Mouse (Mus musculus) embryonic facial prominence, embryonic 12.5 days (tissue): ENCODE results near the gene Mroh8. TPM values are rescaled to one million over a fixed set of nuclear protein-coding genes. Genes with fewer than 3 reads are reported as not detected.
"Not testable (repeated sequence)": the region's sequence is repeated elsewhere in the genome, so short reads cannot be mapped to it uniquely, and the experiment has no call there.

Experiments used
- ATAC-seq: fragments of 200-750 bp; cut with Nextera tagmentation; 2 replicates; pipeline ENCODE4 v1.8.0; 2017; ENCODE audit not compliant: insufficient number of reproducible peaks, insufficient read depth, low FRiP score, low TSS enrichment
- H3K27ac ChIP-seq: fragments of 300-500 bp; sonication (generic); 2 replicates; pipeline ENCODE4 v1.5.1; 2016; ENCODE audit warnings: mild to moderate bottlenecking
- H3K27me3 ChIP-seq: fragments of 300-500 bp; sonication (generic); 2 replicates; pipeline ENCODE4 v1.6.1; 2016; ENCODE audit warnings: mild to moderate bottlenecking, moderate library complexity
- H3K36me3 ChIP-seq: fragments of 300-500 bp; sonication (generic); 2 replicates; pipeline ENCODE4 v1.6.1; 2016; ENCODE audit warnings: mild to moderate bottlenecking
- H3K4me1 ChIP-seq: fragments of 300-500 bp; sonication (generic); 2 replicates; pipeline ENCODE4 v1.6.1; 2016
- H3K4me2 ChIP-seq: fragments of 300-500 bp; sonication (generic); replicated peaks from 2 replicates; pipeline ENCODE4 v1.6.1; 2016; ENCODE audit warnings: mild to moderate bottlenecking, moderate library complexity
- H3K4me3 ChIP-seq: fragments of 300-500 bp; sonication (generic); 2 replicates; pipeline ENCODE4 v1.5.1; 2016; ENCODE audit warnings: mild to moderate bottlenecking
- H3K9ac ChIP-seq: fragments of 300-500 bp; sonication (generic); 2 replicates; pipeline ENCODE4 v1.6.1; 2016; ENCODE audit warnings: mild to moderate bottlenecking, moderate library complexity
- H3K9me3 ChIP-seq: fragments of 300-500 bp; sonication (generic); 2 replicates; pipeline ENCODE4 v1.6.1; 2016; ENCODE audit warnings: mild to moderate bottlenecking, moderate library complexity
- WGBS: fragments of 180-500 bp; shearing (Covaris S2); methylation state at CpG from one replicate; pipeline ENCODE4 v1.1.7; 2016; 5-methylcytosine and 5-hydroxymethylcytosine counted together
- polyA plus RNA-seq: library from polyadenylated mRNA; unstranded; fragments of >200 nt; fragmentation: Nextera tagmentation; extraction: Ambion mirVana; gene quantifications from 2 replicates; pipeline ENCODE4 v1.2.1, GENCODE M21; 2016

The Mroh8 gene
- polyA plus RNA-seq, 1 experiment from 2014 or later, result 0.65 TPM

DNA sequence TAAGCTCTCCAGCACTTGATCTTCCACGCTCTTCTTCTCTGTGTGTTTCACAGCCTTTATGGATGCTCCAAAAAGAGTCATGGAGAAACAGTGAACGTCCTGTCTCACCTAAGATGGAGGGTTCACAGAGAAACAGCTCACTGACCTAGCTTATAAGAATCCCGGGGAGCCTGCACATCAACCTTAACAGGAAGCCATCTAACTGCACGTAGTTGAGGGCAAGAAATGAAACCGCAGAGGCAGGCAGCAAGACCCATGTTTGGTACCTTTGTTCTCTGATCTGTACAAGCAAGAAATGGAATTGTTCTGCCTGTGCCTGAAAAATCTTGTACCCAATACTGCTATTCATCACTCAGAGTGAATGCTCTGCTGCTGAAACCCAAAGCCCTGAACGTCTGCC is 59.2 kb downstream of the Mroh8 start:
- Histone ChIP-seq H3K27me3 (no peaks in the 10 kb centered on the region), H3K4me1 (no peaks in the 10 kb centered on the region), H3K4me2 (no peak overlapping the region), H3K4me3 (no peak overlapping the region), H3K36me3 (no peaks in the 10 kb centered on the region), H3K9ac (no peak overlapping the region), H3K27ac (no peak overlapping the region), H3K9me3 (no peaks in the 10 kb centered on the region)
- 78% methylated on average over 6 of the region's 6 CpGs for whole genome bisulfite sequencing
- ATAC-seq, result no peak

- H3K27me3 ChIP-seq, result no peaks in the 10 kb centered on the region
- ATAC-seq, result no peak
- H3K36me3 ChIP-seq, result no peaks in the 10 kb centered on the region
- H3K9me3 ChIP-seq, result no peaks in the 10 kb centered on the region
- no peak overlapping the region for H3K27ac ChIP-seq
- no peak overlapping the region for H3K4me2 ChIP-seq
- no peaks in the 10 kb centered on the region for H3K4me1 ChIP-seq
- 94% methylated on average over 7 of the region's 7 CpGs for WGBS
- no peak overlapping the region for H3K9ac ChIP-seq
- no peak overlapping the region for H3K4me3 ChIP-seq
Measured at GRCm38 (mm10) chr2:157211731-157212130, 67.6 kb downstream of the Mroh8 start.

- H3K4me1 ChIP-seq, result 0 out of 2 replicates have a peak, but pooled peaks cover 10% of the 10 kb centered on the region
Measured at GRCm38 (mm10) chr2:157204366-157205218, 74.8 kb downstream of the Mroh8 start, which contains the start of gene Rbl1. Gene Rbl1 (minus strand): TSS chr2:157204534.

GRCm38 (mm10) chr2:157203459-157204365 is 75.6 kb downstream of the Mroh8 start:
- peak overlapping the region; percentile 65 for H3K4me3 ChIP-seq
- peaks cover 14% of the 10 kb centered on the region for H3K36me3 ChIP-seq
- H3K9me3 ChIP-seq, result no peaks in the 10 kb centered on the region
- 1% methylated on average over 47 of the region's 49 CpGs for WGBS
- 0 out of 2 replicates have a peak, but pooled peaks cover 10% of the 10 kb centered on the region for H3K4me1 ChIP-seq
- peak overlapping the region; percentile 98 for H3K27ac ChIP-seq
- no peaks in the 10 kb centered on the region for H3K27me3 ChIP-seq
- H3K9ac ChIP-seq, result peak overlapping the region; percentile 88
- ATAC-seq, result peak; percentile 90
- peak overlapping the region; percentile 67 for H3K4me2 ChIP-seq

More at GRCm38 (mm10) chr2:157204366-157205218, 74.8 kb downstream of the Mroh8 start, which contains the start of gene Rbl1:
- Histone ChIP-seq H3K27me3 (no peaks in the 10 kb centered on the region), H3K4me3 (peak within 1 kb of the TSS; percentile 65), H3K9ac (peak within 1 kb of the TSS; percentile 88), H3K4me2 (peak within 1 kb of the TSS; percentile 67), H3K27ac (peak within 1 kb of the TSS; percentile 98), H3K9me3 (no peaks in the 10 kb centered on the region), H3K36me3 (peaks cover 7% of the 10 kb centered on the region)
- WGBS, result 2% methylated on average over 73 of the region's 73 CpGs
- peak; percentile 82 for ATAC-seq

DNA sequence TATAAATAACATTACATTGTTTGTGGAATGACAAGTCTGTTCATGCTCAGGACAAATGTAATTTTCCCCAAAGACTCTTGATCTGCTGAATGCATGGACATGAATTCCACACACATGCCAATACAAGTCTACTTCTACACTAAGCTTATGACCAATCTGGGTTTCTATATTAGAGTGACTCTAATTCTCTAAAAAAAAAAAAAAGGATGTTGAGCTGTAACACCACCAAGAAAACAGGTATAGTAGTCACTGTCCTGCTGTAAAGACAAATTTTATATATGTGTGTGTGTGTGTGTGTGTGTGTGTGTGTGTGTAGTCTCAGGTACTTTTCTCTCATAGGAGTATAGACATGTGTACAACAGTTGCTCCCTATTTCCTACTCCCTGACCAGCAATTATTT is 76.3 kb downstream of the Mroh8 start:
- peak overlapping the region; percentile 67 for H3K4me2 ChIP-seq
- no peak overlapping the region for H3K9ac ChIP-seq
- 0 out of 2 replicates have a peak, but pooled peaks cover 10% of the 10 kb centered on the region for H3K4me1 ChIP-seq
- H3K36me3 ChIP-seq, result peaks cover 17% of the 10 kb centered on the region
- H3K27ac ChIP-seq, result no peak overlapping the region
- no peak for ATAC-seq
- H3K27me3 ChIP-seq, result no peaks in the 10 kb centered on the region
- H3K9me3 ChIP-seq, result no peaks in the 10 kb centered on the region
- peak overlapping the region; percentile 65 for H3K4me3 ChIP-seq

- Histone ChIP-seq H3K4me2 (no peak overlapping the region), H3K9ac (no peak overlapping the region), H3K27me3 (no peaks in the 10 kb centered on the region), H3K4me1 (0 out of 2 replicates have a peak, but pooled peaks cover 10% of the 10 kb centered on the region), H3K4me3 (no peak overlapping the region), H3K27ac (no peak overlapping the region), H3K36me3 (peaks cover 20% of the 10 kb centered on the region), H3K9me3 (no peaks in the 10 kb centered on the region)
- no peak for ATAC-seq
- WGBS, result 74% methylated on average over 6 of the region's 6 CpGs
Measured at GRCm38 (mm10) chr2:157202361-157202760, 77.0 kb downstream of the Mroh8 start.

DNA sequence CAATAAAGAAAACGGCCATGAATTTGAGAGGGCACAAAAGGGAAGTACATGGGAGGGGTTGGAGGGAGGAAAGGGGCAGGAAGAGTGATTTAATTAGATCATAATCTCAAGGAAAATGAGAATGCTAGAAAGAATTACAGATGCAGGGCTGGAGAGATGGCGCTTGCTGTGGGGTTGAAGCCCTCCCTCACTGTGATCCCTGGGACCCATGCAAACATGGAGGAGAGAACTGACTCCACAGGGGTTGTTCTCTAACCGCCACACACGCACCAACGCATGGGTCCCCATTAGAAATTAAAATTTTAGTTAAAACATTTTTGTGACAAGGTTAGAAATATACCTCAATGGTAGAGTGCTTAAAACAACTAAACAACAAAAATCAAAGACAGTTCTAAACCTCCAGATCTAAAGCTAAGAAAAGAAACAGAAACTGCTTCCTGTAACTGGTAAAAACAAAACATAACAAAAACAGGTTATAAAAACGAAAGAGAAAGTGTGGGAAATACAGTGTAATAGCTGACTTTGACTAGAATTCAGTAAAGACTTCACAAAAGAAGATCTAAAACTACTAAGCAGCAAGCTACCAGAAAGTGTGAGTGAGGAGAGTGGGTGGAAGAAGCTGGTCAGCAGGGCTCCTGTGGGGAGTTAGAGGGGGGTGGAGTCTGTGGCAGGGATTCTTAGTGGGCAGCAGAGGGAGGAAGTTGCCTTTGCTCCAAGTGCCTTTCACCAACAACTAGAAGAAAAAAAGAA is 78.1 kb downstream of the Mroh8 start:
- Histone ChIP-seq H3K9me3 (no peaks in the 10 kb centered on the region), H3K4me1 (0 out of 2 replicates have a peak, but pooled peaks cover 10% of the 10 kb centered on the region), H3K27ac (peak overlapping the region; percentile 17; the same call in 1 of the 2 replicates), H3K27me3 (no peaks in the 10 kb centered on the region), H3K9ac (no peak overlapping the region), H3K36me3 (peaks cover 29% of the 10 kb centered on the region), H3K4me2 (no peak overlapping the region), H3K4me3 (no peak overlapping the region)
- no peak for ATAC-seq
- 79% methylated on average over 6 of the region's 6 CpGs for WGBS

- not testable (repeated sequence) for ATAC-seq, H3K4me2 ChIP-seq, H3K4me1 ChIP-seq, H3K4me3 ChIP-seq, H3K27ac ChIP-seq, H3K9me3 ChIP-seq, H3K9ac ChIP-seq, H3K27me3 ChIP-seq
- 98% methylated on average over 11 of the region's 11 CpGs for WGBS
- H3K36me3 ChIP-seq, result peaks cover 52% of the 10 kb centered on the region
Measured at GRCm38 (mm10) chr2:157198405-157198804, 80.9 kb downstream of the Mroh8 start.

DNA sequence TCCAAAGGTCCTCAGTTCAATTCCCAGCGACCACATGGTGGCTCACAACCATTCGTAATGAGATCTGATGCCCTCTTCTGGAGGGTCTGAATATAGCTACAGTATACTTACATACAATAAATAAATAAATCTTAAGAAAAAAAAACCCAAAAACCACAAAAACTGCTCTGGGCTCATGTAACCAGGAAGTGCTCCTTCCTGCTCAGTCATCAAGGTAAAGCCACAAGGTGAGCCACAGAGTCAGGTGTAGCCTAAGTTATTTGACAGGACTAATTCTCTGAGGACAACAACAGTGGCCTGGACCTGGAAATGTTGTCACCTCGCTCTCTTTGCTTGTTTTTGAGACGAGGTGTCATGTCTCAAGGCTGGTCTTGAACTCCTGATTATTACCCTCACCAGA is 88.7 kb downstream of the Mroh8 start:
- H3K27ac ChIP-seq, result no peak overlapping the region
- WGBS, result 94% methylated on average over 4 of the region's 4 CpGs
- H3K27me3 ChIP-seq, result no peaks in the 10 kb centered on the region
- H3K4me3 ChIP-seq, result no peak overlapping the region
- no peak overlapping the region for H3K9ac ChIP-seq
- H3K9me3 ChIP-seq, result no peaks in the 10 kb centered on the region
- ATAC-seq, result no peak
- no peaks in the 10 kb centered on the region for H3K4me1 ChIP-seq
- H3K36me3 ChIP-seq, result peaks cover 86% of the 10 kb centered on the region
- H3K4me2 ChIP-seq, result no peak overlapping the region

DNA sequence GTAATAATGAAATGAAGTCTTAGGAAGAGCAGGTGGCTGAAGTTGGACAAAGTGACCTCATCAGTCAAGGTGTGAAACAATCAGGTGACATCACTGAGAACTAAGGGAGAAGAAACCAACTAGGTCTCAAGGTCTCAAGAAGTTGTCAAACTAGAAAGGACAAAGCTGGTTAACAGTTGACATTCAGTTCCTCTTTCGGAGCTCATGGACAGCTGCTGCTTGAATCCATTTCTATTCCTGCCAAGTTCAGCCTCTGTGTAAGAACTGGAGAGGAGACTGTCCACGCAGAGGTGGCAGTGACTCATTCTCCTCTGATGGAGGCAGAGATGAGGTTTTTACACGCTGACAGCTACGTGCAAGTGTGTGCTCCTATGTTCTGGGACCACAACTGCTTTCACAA is 92.1 kb downstream of the Mroh8 start:
- H3K27ac ChIP-seq, result no peak overlapping the region

GRCm38 (mm10) chr2:157186504-157186903 is 92.8 kb downstream of the Mroh8 start:
- H3K4me1 ChIP-seq, result no peaks in the 10 kb centered on the region
- no peak for ATAC-seq
- no peaks in the 10 kb centered on the region for H3K27me3 ChIP-seq
- H3K9me3 ChIP-seq, result no peaks in the 10 kb centered on the region
- no peak overlapping the region for H3K4me2 ChIP-seq
- H3K9ac ChIP-seq, result no peak overlapping the region
- no peak overlapping the region for H3K4me3 ChIP-seq
- 53% methylated on average over 5 of the region's 5 CpGs for WGBS
- peaks cover 69% of the 10 kb centered on the region for H3K36me3 ChIP-seq
- no peak overlapping the region for H3K27ac ChIP-seq

More for the DNA sequence above, 92.1 kb downstream of the Mroh8 start:
- ATAC-seq, result no peak
- Histone ChIP-seq H3K36me3 (peaks cover 72% of the 10 kb centered on the region), H3K9ac (no peak overlapping the region), H3K4me2 (no peak overlapping the region), H3K4me3 (no peak overlapping the region), H3K4me1 (no peaks in the 10 kb centered on the region), H3K9me3 (no peaks in the 10 kb centered on the region), H3K27me3 (no peaks in the 10 kb centered on the region)
- WGBS, result 94% methylated on average over 4 of the region's 4 CpGs
